Mouse (Mus musculus): ENCODE data around the gene Meis1. TPM values are rescaled to one million over a fixed set of nuclear protein-coding genes. Genes with fewer than 3 reads are reported as not detected.

Gene Meis1
- total and polyA plus RNA-seq, 3 experiments, result 0.19 to 3.6 (median 0.81) TPM

DNA sequence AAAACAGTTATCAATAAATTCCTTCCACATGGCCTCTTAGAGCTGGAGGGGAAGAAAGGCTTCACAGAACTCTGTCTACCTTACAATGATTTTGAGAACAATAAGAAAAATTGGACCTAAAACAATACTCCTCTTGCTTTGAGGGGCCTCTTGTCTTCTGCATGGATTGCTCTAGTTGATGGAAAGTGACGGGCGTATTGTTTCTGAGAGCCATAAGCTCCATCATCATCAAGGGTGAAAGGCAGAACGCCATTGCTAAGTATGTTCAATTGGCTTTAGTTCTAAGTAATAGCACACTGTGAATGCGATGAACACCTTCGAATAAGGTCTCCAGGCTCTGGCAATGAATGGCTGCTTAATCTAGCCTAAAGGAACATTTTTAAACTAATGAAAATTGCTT is 136.5 kb downstream of the Meis1 start:
- Histone ChIP-seq H3K27me3 (replicated peaks) (no peaks in the 10 kb centered on the region), H3K9ac (ENCODE audit: insufficient read depth, low read depth) (no peak overlapping the region), H3K36me3 (replicated peaks in 1 of 2; ENCODE audit: control insufficient read depth in 1 of 2, insufficient read depth in 1 of 2, low read length in 1 of 2) (no peaks in the 10 kb centered on the region), H3K9me3 (replicated peaks; ENCODE audit: low read length) (no peaks in the 10 kb centered on the region), H3K4me1 (ENCODE audit: control insufficient read depth in 1 of 2, insufficient read depth in 2 of 2) (peaks cover 2 to 9% of the 10 kb centered on the region in 2 experiments; a peak in 2 of 4 replicates), H3K27ac (ENCODE audit: insufficient read depth, low read depth) (no peak overlapping the region), H3K4me3 (replicated peaks in 1 of 3; ENCODE audit: low read depth in 2 of 3, low read length in 2 of 3, poor library complexity in 1 of 3) (no peak overlapping the region), H3K79me2 (replicated peaks; ENCODE audit: control insufficient read depth, extremely low read depth, insufficient read depth, poor library complexity, severe bottlenecking) (no peaks in the 10 kb centered on the region), H3K4me2 (ENCODE audit: insufficient read depth, low read depth, poor library complexity, severe bottlenecking) (no peak overlapping the region)
- dilution Hi-C loops (cut with MboI; ENCODE audit: extremely low pct_ligation_motif_present, extremely low pct_unique_long_range_greater_than_20kb, low sequenced_read_pairs) (no loop called here), in situ Hi-C loops (cut with MboI; ENCODE audit: low pct_ligation_motif_present, low pct_unique_long_range_greater_than_20kb, low sequenced_read_pairs) (no loop called here)
- no peak for DNase-seq (ENCODE audit: extremely low read depth)
- TF ChIP-seq E2F4 (IDR thresholded peaks at IDR 0.05; ENCODE audit: insufficient replicate concordance, low read depth, low read length), result no peak
- no peak for TF ChIP-seq MAX (IDR thresholded peaks at IDR 0.05; ENCODE audit: low read length)
- no peak for TF ChIP-seq MEF2A (IDR thresholded peaks at IDR 0.05; ENCODE audit: borderline replicate concordance, low read depth, low read length)
- TF ChIP-seq EP300 (IDR thresholded peaks at IDR 0.05; ENCODE audit: low read length), result no peak
- no peak for TF ChIP-seq HCFC1 (IDR thresholded peaks at IDR 0.05; ENCODE audit: low read depth, low read length)
- no peak for TF ChIP-seq NRF1 (IDR thresholded peaks at IDR 0.05; ENCODE audit: low read depth, low read length)
- no peak for TF ChIP-seq USF2 (conservative IDR thresholded peaks at IDR 0.05; ENCODE audit: low read depth, low read length)
- no peak for TF ChIP-seq RAD21 (IDR thresholded peaks at IDR 0.05; ENCODE audit: low read depth, low read length)
- no peak for TF ChIP-seq USF1 (IDR thresholded peaks at IDR 0.05; ENCODE audit: low read depth, low read length)
- TF ChIP-seq KAT2A (IDR thresholded peaks at IDR 0.05; ENCODE audit: insufficient replicate concordance, low read length), result no peak
- TF ChIP-seq ELF1 (IDR thresholded peaks at IDR 0.05; ENCODE audit: low read depth, low read length), result no peak
- no peak for TF ChIP-seq NELFE (IDR thresholded peaks at IDR 0.05; ENCODE audit: low read depth, low read length)
- TF ChIP-seq TBP (conservative IDR thresholded peaks at IDR 0.05; ENCODE audit: low read depth, low read length), result no peak
- TF ChIP-seq TCF12 (IDR thresholded peaks at IDR 0.05; ENCODE audit: low read depth, low read length), result no peak
- TF ChIP-seq SIN3A (IDR thresholded peaks at IDR 0.05; ENCODE audit: low read length), result no peak
- no peak for TF ChIP-seq ZNF384 (IDR thresholded peaks at IDR 0.05; ENCODE audit: low read depth, low read length)
- no peak for TF ChIP-seq POLR2A (IDR thresholded peaks at IDR 0.05; ENCODE audit: low read depth, low read length)
- TF ChIP-seq ZMIZ1 (IDR thresholded peaks at IDR 0.05; ENCODE audit: low read depth, low read length), result no peak
- TF ChIP-seq MYC (IDR thresholded peaks at IDR 0.05; ENCODE audit: low read depth, low read length), result no peak

DNA sequence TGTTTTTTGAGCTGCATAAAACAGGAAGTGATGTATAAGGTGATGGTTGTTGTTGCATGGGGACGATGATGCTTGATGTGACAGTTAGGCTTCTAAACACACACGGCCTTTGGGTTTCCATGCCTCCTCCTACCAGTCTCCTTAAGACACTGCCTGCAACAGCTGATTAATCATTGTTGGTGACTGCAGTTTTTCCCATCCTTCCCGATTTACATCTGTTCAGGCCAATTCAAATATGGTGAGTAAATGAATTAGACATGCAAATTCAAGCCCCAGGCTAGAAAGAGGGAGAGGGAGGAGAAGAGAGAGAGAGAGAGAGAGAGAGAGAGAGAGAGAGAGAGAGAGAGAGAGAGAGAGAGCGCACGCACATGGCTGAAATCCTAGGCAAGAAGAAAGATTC is 138.0 kb downstream of the Meis1 start:
- no peak overlapping the region for H3K9ac ChIP-seq (ENCODE audit: insufficient read depth, low read depth)
- in situ Hi-C loops (cut with MboI; ENCODE audit: low pct_ligation_motif_present, low pct_unique_long_range_greater_than_20kb, low sequenced_read_pairs), result no loop called here
- H3K4me3 ChIP-seq (replicated peaks in 1 of 3; ENCODE audit: low read depth in 2 of 3, low read length in 2 of 3, poor library complexity in 1 of 3), result no peak overlapping the region
- no peak overlapping the region for H3K27ac ChIP-seq (ENCODE audit: insufficient read depth, low read depth)
- TF ChIP-seq MAX (IDR thresholded peaks at IDR 0.05; ENCODE audit: low read length) (no peak), HCFC1 (IDR thresholded peaks at IDR 0.05; ENCODE audit: low read depth, low read length) (no peak), MAFK (IDR thresholded peaks at IDR 0.05; ENCODE audit: insufficient replicate concordance, low read length) (no peak), E2F4 (IDR thresholded peaks at IDR 0.05; ENCODE audit: insufficient replicate concordance, low read depth, low read length) (no peak), ZNF384 (IDR thresholded peaks at IDR 0.05; ENCODE audit: low read depth, low read length) (no peak), CTCF (conservative IDR thresholded peaks at IDR 0.05 in 1 of 2, IDR thresholded peaks at IDR 0.05 in 1 of 2; ENCODE audit: low read depth in 2 of 2, low read length in 2 of 2) (no peak), ZKSCAN1 (IDR thresholded peaks at IDR 0.05; ENCODE audit: borderline replicate concordance, low read depth, low read length) (no peak), MAZ (IDR thresholded peaks at IDR 0.05; ENCODE audit: low read depth, low read length) (no peak), MEF2A (IDR thresholded peaks at IDR 0.05; ENCODE audit: borderline replicate concordance, low read depth, low read length) (no peak), ETS1 (conservative IDR thresholded peaks at IDR 0.05; ENCODE audit: low read depth, low read length) (no peak), NRF1 (IDR thresholded peaks at IDR 0.05; ENCODE audit: low read depth, low read length) (no peak), TBP (conservative IDR thresholded peaks at IDR 0.05; ENCODE audit: low read depth, low read length) (no peak), UBTF (IDR thresholded peaks at IDR 0.05; ENCODE audit: low read depth, low read length) (no peak), SIN3A (IDR thresholded peaks at IDR 0.05; ENCODE audit: low read length) (no peak), PAX5 (IDR thresholded peaks at IDR 0.05; ENCODE audit: low read length) (no peak), ZC3H11A (IDR thresholded peaks at IDR 0.05; ENCODE audit: low read depth, low read length) (no peak), GABPA (IDR thresholded peaks at IDR 0.05; ENCODE audit: insufficient replicate concordance, low read depth, low read length) (no peak), ELF1 (IDR thresholded peaks at IDR 0.05; ENCODE audit: low read depth, low read length) (no peak), KAT2A (IDR thresholded peaks at IDR 0.05; ENCODE audit: insufficient replicate concordance, low read length) (no peak)
- no peaks in the 10 kb centered on the region for H3K79me2 ChIP-seq (replicated peaks; ENCODE audit: control insufficient read depth, extremely low read depth, insufficient read depth, poor library complexity, severe bottlenecking)
- no peaks in the 10 kb centered on the region for H3K27me3 ChIP-seq (replicated peaks)
- DNase-seq (ENCODE audit: extremely low read depth), result no peak
- H3K4me2 ChIP-seq (ENCODE audit: insufficient read depth, low read depth, poor library complexity, severe bottlenecking), result no peak overlapping the region
- dilution Hi-C loops (cut with MboI; ENCODE audit: extremely low pct_ligation_motif_present, extremely low pct_unique_long_range_greater_than_20kb, low sequenced_read_pairs), result no loop called here
- peaks cover 2 to 9% of the 10 kb centered on the region in 2 experiments; a peak in 2 of 4 replicates for H3K4me1 ChIP-seq (ENCODE audit: control insufficient read depth in 1 of 2, insufficient read depth in 2 of 2)
- no peaks in the 10 kb centered on the region for H3K36me3 ChIP-seq (replicated peaks in 1 of 2; ENCODE audit: control insufficient read depth in 1 of 2, insufficient read depth in 1 of 2, low read length in 1 of 2)
- H3K9me3 ChIP-seq (replicated peaks; ENCODE audit: low read length), result peaks cover 8% of the 10 kb centered on the region
